In genomic region chr11:115625877-115626276, GRCm38 (mm10) we compare ENCODE assay signal across 15 mouse cellular contexts. TPM values are rescaled to one million over a fixed set of nuclear protein-coding genes. Genes with fewer than 3 reads are reported as not detected.
DNase-seq lines count a peak whose midpoint lies in the region; TF ChIP-seq lines count a peak whose summit lies in the region.
"Had no signal": no experiment of that assay in that cellular context is flagged by ENCODE, and none has a peak within 500 bp of the region (broad histone marks: within the 10 kb centered on the region; RNA-seq: fewer than 3 reads in every experiment).

No protein-coding gene starts in this region.

- H3K4me1 ChIP-seq in kidney, adult 2 months (ENCODE audit: control insufficient read depth, insufficient read depth, low read length), result peaks cover 13% of the 10 kb centered on the region; the same call in 1 of the 2 replicates
- peaks cover 5% of the 10 kb centered on the region for H3K4me1 ChIP-seq in thymus, adult 2 months (replicated peaks; ENCODE audit: control insufficient read depth, insufficient read depth, low read length)

- H3K36me3 ChIP-seq in kidney, adult 2 months (ENCODE audit: control insufficient read depth, insufficient read depth, low read length), result peaks cover 1% of the 10 kb centered on the region; the same call in 1 of the 2 replicates
- peaks cover 11% of the 10 kb centered on the region for H3K36me3 ChIP-seq in thymus, adult 2 months (ENCODE audit: control insufficient read depth, insufficient read depth, low read length)

- intact Hi-C loops in heart, postnatal 36 days (cut with DNase I), result loop anchor here (5.0 kb wide), 1 partner anchor 186 kb away; the partner anchor contains the start of genes Caskin2 and Tsen54

- no peaks in the 10 kb centered on the region for H3K27me3 ChIP-seq in kidney, adult 2 months (replicated peaks; ENCODE audit: control insufficient read depth, insufficient read depth, low read length)
- no peaks in the 10 kb centered on the region for H3K27me3 ChIP-seq in thymus, adult 2 months (ENCODE audit: control insufficient read depth, insufficient read depth, low read length)
- H3K27me3 ChIP-seq: midbrain, embryonic 15.5 days; neural tube, embryonic 13.5 days had no signal

- peak; percentile 48 for DNase-seq in cerebellum, adult 11-12 months
- no peak for DNase-seq in cerebellum, adult 8-10 months
- DNase-seq in heart, postnatal 4 days, result peak; percentile 32
- DNase-seq in heart, postnatal 36 days, result no peak
- peak; percentile 95 for DNase-seq in kidney, adult 2 months
- DNase-seq in kidney, postnatal 4 days, result peak; percentile 64 to 74
- DNase-seq in thymus, adult 2 months, result no peak
- no peak for DNase-seq in spleen, postnatal 10 days (ENCODE audit: low spot score in 2 of 2)
- DNase-seq: left cerebral cortex, postnatal 4 days; liver, postnatal 0 days; retina, postnatal 1 day; thymus, adult 18-20 months had no signal

- no peak for TF ChIP-seq CTCF in kidney, adult 2 months (conservative IDR thresholded peaks at IDR 0.05; ENCODE audit: insufficient read depth, insufficient read length, low read depth, low read length)
- TF ChIP-seq CTCF in thymus, adult 2 months (IDR thresholded peaks at IDR 0.05; ENCODE audit: borderline replicate concordance, control insufficient read depth, extremely low read depth, insufficient read depth, low read length, poor library complexity), result no peak

- H3K27ac ChIP-seq in kidney, adult 2 months (ENCODE audit: insufficient read depth, low read depth, low read length), result peak overlapping the region; percentile 71
- H3K27ac ChIP-seq in thymus, adult 2 months (ENCODE audit: control insufficient read depth, insufficient read depth, low read length), result no peak overlapping the region
- H3K27ac ChIP-seq: midbrain, embryonic 15.5 days; neural tube, embryonic 13.5 days had no signal

- WGBS in kidney, adult 2 months, result 16% methylated on average over 9 of the region's 9 CpGs
- WGBS in thymus, adult 2 months, result 96% methylated on average over 9 of the region's 9 CpGs

- TF ChIP-seq POLR2A in kidney, adult 2 months (IDR thresholded peaks at IDR 0.05; ENCODE audit: low read depth, low read length), result no peak
- TF ChIP-seq POLR2A in thymus, adult 2 months (IDR thresholded peaks at IDR 0.05; ENCODE audit: control insufficient read depth, extremely low read depth, insufficient read depth, low read length, poor library complexity), result no peak

- H3K4me3 ChIP-seq in kidney, adult 2 months (ENCODE audit: insufficient read depth, low read depth, low read length), result no peak overlapping the region
- no peak overlapping the region for H3K4me3 ChIP-seq in thymus, adult 2 months (ENCODE audit: control insufficient read depth, insufficient read depth, low read length)
- H3K4me3 ChIP-seq: erythroblast, embryonic 14.5 days; midbrain, embryonic 15.5 days; neural tube, embryonic 13.5 days had no signal

RNA-seq across cellular contexts. Expression of gene Slc25a19, which starts 2.2 kb away (rescaled TPM):
- 10 to 100 TPM; 27.6 to 30.7 TPM for total RNA-seq in heart, postnatal 4 days (2021)
- total RNA-seq in heart, postnatal 36 days (2021), result 10 to 100 TPM; 35.5 to 38.8 TPM
- 144 and 172 TPM in 2 replicates for polyA plus RNA-seq in kidney, adult 2 months (2012; rRNA removed)
- 98.5 and 98.6 TPM in 2 replicates for polyA plus RNA-seq in thymus, adult 2 months (2012; rRNA removed)

RNA-seq across cellular contexts. Expression of gene Mif4gd, which starts 13.1 kb away (rescaled TPM):
- total RNA-seq in heart, postnatal 4 days (2021), result 10 to 100 TPM; 34.0 to 40.6 TPM
- 10 to 100 TPM; 47.3 to 53.8 TPM for total RNA-seq in heart, postnatal 36 days (2021)
- 138 and 144 TPM in 2 replicates for polyA plus RNA-seq in kidney, adult 2 months (2012; rRNA removed)
- polyA plus RNA-seq in thymus, adult 2 months (2012; rRNA removed), result 188 and 215 TPM in 2 replicates

RNA-seq across cellular contexts. Expression of gene Gga3, which starts 22.0 kb away (rescaled TPM):
- 10 to 100 TPM; 18.3 to 20.8 TPM for total RNA-seq in heart, postnatal 4 days (2021)
- 10 to 100 TPM; 18.0 to 21.3 TPM for total RNA-seq in heart, postnatal 36 days (2021)
- 16.9 and 17.7 TPM in 2 replicates for polyA plus RNA-seq in kidney, adult 2 months (2012; rRNA removed)
- 102 and 106 TPM in 2 replicates for polyA plus RNA-seq in thymus, adult 2 months (2012; rRNA removed)

RNA-seq across cellular contexts. Expression of gene Mrps7, which starts 22.2 kb away (rescaled TPM):
- total RNA-seq in heart, postnatal 4 days (2021), result 10 to 100 TPM; 71.2 to 72.8 TPM
- 10 to 100 TPM; 80.1 to 85.7 TPM for total RNA-seq in heart, postnatal 36 days (2021)
- polyA plus RNA-seq in kidney, adult 2 months (2012; rRNA removed), result 51.7 and 53.1 TPM in 2 replicates
- 24.5 and 25.0 TPM in 2 replicates for polyA plus RNA-seq in thymus, adult 2 months (2012; rRNA removed)

Comparison
In these comparisons a context has a peak if more than half of its experiments do, and no peak if none do; other contexts are left out.
1. DNase-seq: peak in cerebellum, adult 11-12 months (single experiment), heart, postnatal 4 days (single experiment), kidney, adult 2 months (single experiment) and kidney, postnatal 4 days (2 of 2); none in cerebellum, adult 8-10 months (single experiment), heart, postnatal 36 days (0 of 2), thymus, adult 2 months (single experiment) and spleen, postnatal 10 days (0 of 2).